Mouse (Mus musculus): ENCODE results near the gene Spryd3.
"Not testable (repeated sequence)": the region's sequence is repeated elsewhere in the genome, so short reads cannot be mapped to it uniquely, and the experiment has no call there.

- TF ChIP-seq POLR2A (IDR thresholded peaks at IDR 0.05; ENCODE audit: borderline replicate concordance, extremely low read depth, low read depth, low read length); CTCF (IDR thresholded peaks at IDR 0.05; ENCODE audit: insufficient read depth, low read length): not testable (repeated sequence)
These were observed 56.1 kb downstream of the Spryd3 start for GRCm38 (mm10) chr15:102079924-102080323.
